Mouse (Mus musculus): ENCODE results near the gene Prkg2.

The Prkg2 gene

DNA sequence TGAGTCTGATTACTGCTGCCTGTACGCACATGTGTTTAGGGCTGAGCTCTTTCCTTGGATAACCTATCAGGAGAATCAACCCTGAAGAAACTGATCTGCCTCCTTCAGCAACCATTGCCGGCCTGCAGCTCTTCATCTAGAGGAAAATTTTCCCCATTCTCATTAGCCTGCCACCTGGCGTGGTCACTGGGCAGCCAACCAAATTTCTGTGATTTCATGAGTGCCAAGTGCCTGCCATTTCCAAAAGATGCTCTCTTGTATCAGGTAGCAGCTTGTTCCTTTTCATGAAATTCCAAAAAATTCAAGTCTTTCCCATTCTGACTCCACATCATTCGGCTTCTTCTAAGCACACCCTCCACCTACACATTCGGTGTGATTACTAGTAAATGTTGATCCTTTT, 136.2 kb downstream of the Prkg2 start:
- no peak for DNase-seq (ENCODE audit: low spot score)

DNA sequence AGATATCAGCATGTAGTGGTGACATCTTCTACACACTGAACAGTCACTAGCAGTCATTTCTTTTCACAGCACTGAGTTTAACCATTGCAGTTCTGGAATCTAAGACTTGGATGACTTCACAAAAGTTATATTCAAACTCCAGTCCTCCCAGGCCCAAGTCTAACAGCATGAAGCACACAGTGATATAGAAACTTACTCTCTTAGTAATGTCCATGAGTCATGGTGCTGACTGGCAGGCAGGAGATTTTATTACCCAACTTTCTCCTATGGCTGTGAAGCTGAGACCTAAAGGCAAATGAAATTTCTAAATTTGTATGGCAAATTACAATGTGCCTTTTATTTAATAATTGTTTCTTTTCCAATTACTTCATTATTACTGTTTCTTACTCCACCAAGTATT, 139.2 kb downstream of the Prkg2 start:
- no peak for DNase-seq (ENCODE audit: low spot score)

DNA sequence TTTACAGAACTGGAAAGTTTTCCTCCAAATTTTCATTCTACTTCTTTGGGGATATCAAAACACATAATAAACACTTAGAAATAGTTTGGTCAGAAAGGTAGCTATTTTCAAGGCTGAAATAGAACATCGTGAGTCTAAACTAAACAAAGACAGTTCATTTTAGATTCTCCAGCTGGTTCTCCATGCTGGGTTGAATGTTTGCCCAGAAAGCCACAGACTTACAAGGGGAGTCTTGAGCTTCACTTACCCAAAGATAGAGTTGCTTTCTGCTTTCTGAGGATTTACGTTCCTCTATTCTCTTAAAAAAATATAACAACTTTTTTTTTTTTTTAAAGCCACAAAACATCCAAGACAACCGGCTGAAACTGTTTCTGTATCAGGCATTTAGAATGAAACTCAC, 142.9 kb downstream of the Prkg2 start:
- no peak for DNase-seq (ENCODE audit: low spot score)

DNA sequence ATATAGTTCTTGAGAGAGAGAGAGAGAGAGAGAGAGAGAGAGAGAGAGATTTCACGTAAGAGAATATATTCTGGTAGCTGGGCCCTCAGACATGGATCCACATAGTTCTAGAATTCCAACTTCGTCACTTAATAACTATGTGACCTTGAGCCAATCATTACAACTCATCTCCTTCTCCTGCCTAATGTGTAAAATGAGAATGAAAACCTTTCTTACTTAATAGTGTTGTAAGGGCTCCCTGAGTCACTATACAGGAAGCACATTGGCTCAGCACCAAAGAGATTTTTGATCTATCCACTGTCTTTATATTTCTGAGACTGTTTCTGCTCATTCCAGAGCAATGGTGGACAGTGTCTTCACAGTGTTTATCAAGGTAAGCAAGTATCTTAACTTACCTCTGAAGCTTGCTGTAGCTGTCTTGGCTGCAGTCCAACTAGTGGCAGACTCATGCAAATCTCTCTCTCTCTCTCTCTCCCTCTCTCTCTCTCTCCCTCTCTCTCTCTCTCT, 146.6 kb downstream of the Prkg2 start:
- DNase-seq (ENCODE audit: low spot score): no peak

DNA sequence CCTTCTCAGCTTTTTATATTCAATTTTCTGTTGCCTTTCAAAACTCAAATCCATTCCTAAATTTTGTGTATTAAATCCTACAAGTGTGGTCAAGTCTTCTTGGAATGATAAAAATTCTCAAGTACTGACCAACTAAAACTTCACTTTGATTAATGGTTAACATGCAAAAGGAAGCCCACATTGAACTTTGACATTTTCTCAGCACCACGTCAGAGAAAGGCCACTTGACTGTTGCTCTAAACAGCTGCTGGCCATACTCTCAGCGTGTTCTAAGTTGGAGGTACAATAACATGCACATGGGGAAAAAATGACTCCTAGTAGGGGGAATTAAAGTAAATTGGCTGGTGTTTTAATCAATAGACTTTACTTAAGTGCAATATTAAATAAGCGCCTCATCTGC, 155.1 kb downstream of the Prkg2 start:
- DNase-seq (ENCODE audit: low spot score): no peak

Data from spleen, adult 12 weeks (tissue).